Mouse (Mus musculus) bone marrow macrophage, adult 2 months (primary cell): Measurements from ENCODE around the gene Col6a5.
"Not testable (repeated sequence)": the region's sequence is repeated elsewhere in the genome, so short reads cannot be mapped to it uniquely, and the experiment has no call there.

Experiments used
- CTCF ChIP-seq: IDR thresholded peaks from 2 replicates; pipeline ENCODE4 v1.5.1; 2012; ENCODE audit warnings: low read depth, mild to moderate bottlenecking, low read length, moderate library complexity
- POLR2A ChIP-seq: IDR thresholded peaks from 2 replicates; pipeline ENCODE4 v1.6.1; 2012; ENCODE audit warnings: mild to moderate bottlenecking, low read depth, low read length, borderline replicate concordance

GRCm38 (mm10) chr9:105841386-105841785 is 119.1 kb downstream of the Col6a5 start:
- not testable (repeated sequence) for TF ChIP-seq CTCF, POLR2A
